Mouse (Mus musculus) embryonic facial prominence, embryonic 11.5 days (tissue): ENCODE results near the gene Lgals3bp. TPM values are rescaled to one million over a fixed set of nuclear protein-coding genes. Genes with fewer than 3 reads are reported as not detected.

Experiments
- ATAC-seq: fragments of 200-750 bp; cut with Nextera tagmentation; replicated peaks from 2 replicates; pipeline ENCODE4 v1.8.0; 2017; ENCODE audit warnings: low read depth; ENCODE audit not compliant: insufficient number of reproducible peaks, low FRiP score, low TSS enrichment
- DNase-seq: peaks from one replicate; pipeline ENCODE4 v3.0.0-alpha.2; 2015; ENCODE audit warnings: low spot score
- H3K27ac ChIP-seq: fragments of 300-500 bp; sonication (generic); replicated peaks from 2 replicates; pipeline ENCODE4 v1.5.1; 2014; ENCODE audit warnings: mild to moderate bottlenecking, low read depth, low read length, control low read depth
- H3K27me3 ChIP-seq: fragments of 300-500 bp; sonication (generic); 2 replicates; pipeline ENCODE4 v1.6.1; 2014; ENCODE audit warnings: mild to moderate bottlenecking, low read length, moderate library complexity, mixed read lengths; ENCODE audit not compliant: control insufficient read depth, insufficient read depth
- H3K36me3 ChIP-seq: fragments of 300-500 bp; sonication (generic); replicated peaks from 2 replicates; pipeline ENCODE4 v1.6.1; 2014; ENCODE audit warnings: low read depth, mild to moderate bottlenecking, low read length, moderate library complexity, mixed read lengths; ENCODE audit not compliant: control insufficient read depth, insufficient read depth
- H3K4me1 ChIP-seq: fragments of 300-500 bp; sonication (generic); 2 replicates; pipeline ENCODE4 v1.6.1; 2014; ENCODE audit warnings: low read length, mixed read lengths; ENCODE audit not compliant: control insufficient read depth, insufficient read depth
- H3K4me2 ChIP-seq: fragments of 300-500 bp; sonication (generic); 2 replicates; pipeline ENCODE4 v1.6.1; 2014; ENCODE audit warnings: low read depth, mild to moderate bottlenecking, control low read depth, low read length, moderate library complexity
- H3K4me3 ChIP-seq: fragments of 300-500 bp; sonication (generic); 2 replicates; pipeline ENCODE4 v1.5.1; 2014; ENCODE audit warnings: low read depth, low read length, control low read depth
- H3K9ac ChIP-seq: fragments of 300-500 bp; sonication (generic); replicated peaks from 2 replicates; pipeline ENCODE4 v1.6.1; 2014; ENCODE audit warnings: mild to moderate bottlenecking, control low read depth, low read length
- H3K9me3 ChIP-seq: fragments of 300-500 bp; sonication (generic); replicated peaks from 2 replicates; pipeline ENCODE4 v1.6.1; 2016; ENCODE audit warnings: mild to moderate bottlenecking, low read length, inconsistent platforms, mixed read lengths; ENCODE audit not compliant: control insufficient read depth
- WGBS: fragments of 180-500 bp; shearing (Covaris S2); extraction: QIAGEN DNeasy Blood & Tissue Kit; methylation state at CpG from one replicate; pipeline ENCODE4 v1.1.7; 2014; 5-methylcytosine and 5-hydroxymethylcytosine counted together
- polyA plus RNA-seq: library from polyadenylated mRNA; unstranded; fragments of >200 nt; fragmentation: Nextera tagmentation; extraction: Ambion mirVana; gene quantifications from 2 replicates; pipeline ENCODE4 v1.2.1, GENCODE M21; 2014

The Lgals3bp gene
- polyA plus RNA-seq, 1 experiment from 2014 or later = 1.0 TPM

GRCm38 (mm10) chr11:118355205-118355604 is 46.7 kb downstream of the Lgals3bp start:
- WGBS = under 1% methylated on average over 13 of the region's 43 CpGs
- peak; percentile 89 for DNase-seq

GRCm38 (mm10) chr11:118354636-118355191 is 47.2 kb downstream of the Lgals3bp start:
- H3K27me3 ChIP-seq = no peaks in the 10 kb centered on the region
- H3K36me3 ChIP-seq = no peaks in the 10 kb centered on the region
- ATAC-seq (peak; percentile 40), DNase-seq (no peak)
- H3K4me1 ChIP-seq = peaks cover 5% of the 10 kb centered on the region
- under 1% methylated on average over 35 of the region's 47 CpGs for WGBS
- H3K27ac ChIP-seq = peak overlapping the region; percentile 89
- H3K4me3 ChIP-seq = peak overlapping the region; percentile 80
- peak overlapping the region; percentile 96 for H3K9ac ChIP-seq
- peak overlapping the region; percentile 84 for H3K4me2 ChIP-seq
- H3K9me3 ChIP-seq = no peaks in the 10 kb centered on the region

More at GRCm38 (mm10) chr11:118355205-118355604, 46.7 kb downstream of the Lgals3bp start:
- Histone ChIP-seq H3K9ac (peak overlapping the region; percentile 96), H3K4me3 (peak overlapping the region; percentile 80), H3K4me2 (peak overlapping the region; percentile 84), H3K4me1 (peaks cover 5% of the 10 kb centered on the region), H3K36me3 (no peaks in the 10 kb centered on the region), H3K9me3 (no peaks in the 10 kb centered on the region), H3K27ac (peak overlapping the region; percentile 89), H3K27me3 (no peaks in the 10 kb centered on the region)
- ATAC-seq = peak; percentile 87

GRCm38 (mm10) chr11:118349494-118349893 is 52.4 kb downstream of the Lgals3bp start:
- DNase-seq = no peak
- 94% methylated on average over 5 of the region's 5 CpGs for WGBS
- Histone ChIP-seq H3K27me3 (no peaks in the 10 kb centered on the region), H3K36me3 (no peaks in the 10 kb centered on the region), H3K4me3 (no peak overlapping the region), H3K9ac (no peak overlapping the region), H3K4me2 (no peak overlapping the region), H3K9me3 (no peaks in the 10 kb centered on the region), H3K4me1 (peaks cover 3% of the 10 kb centered on the region; the same call in 1 of the 2 replicates), H3K27ac (no peak overlapping the region)
- ATAC-seq = no peak

GRCm38 (mm10) chr11:118348877-118349276 is 53.0 kb downstream of the Lgals3bp start:
- WGBS = 43% methylated on average over 5 of the region's 5 CpGs

GRCm38 (mm10) chr11:118348419-118348818 is 53.5 kb downstream of the Lgals3bp start:
- 73% methylated on average over 3 of the region's 3 CpGs for WGBS
- H3K27ac ChIP-seq = no peak overlapping the region
- H3K4me2 ChIP-seq = no peak overlapping the region
- no peak overlapping the region for H3K4me3 ChIP-seq
- H3K9ac ChIP-seq = no peak overlapping the region
- DNase-seq (no peak), ATAC-seq (no peak)
- no peaks in the 10 kb centered on the region for H3K27me3 ChIP-seq
- no peaks in the 10 kb centered on the region for H3K9me3 ChIP-seq
- H3K4me1 ChIP-seq = no peaks in the 10 kb centered on the region; the same call in 1 of the 2 replicates
- H3K36me3 ChIP-seq = no peaks in the 10 kb centered on the region

More at GRCm38 (mm10) chr11:118348877-118349276, 53.0 kb downstream of the Lgals3bp start:
- DNase-seq (no peak), ATAC-seq (no peak; the same call in 1 of the 2 replicates)
- no peaks in the 10 kb centered on the region for H3K9me3 ChIP-seq
- no peak overlapping the region for H3K4me2 ChIP-seq
- H3K4me1 ChIP-seq = peaks cover 2% of the 10 kb centered on the region; the same call in 1 of the 2 replicates
- H3K27me3 ChIP-seq = no peaks in the 10 kb centered on the region
- H3K4me3 ChIP-seq = no peak overlapping the region
- H3K27ac ChIP-seq = no peak overlapping the region
- no peaks in the 10 kb centered on the region for H3K36me3 ChIP-seq
- H3K9ac ChIP-seq = no peak overlapping the region

- no peak overlapping the region for H3K4me2 ChIP-seq
- ATAC-seq (no peak), DNase-seq (no peak)
- no peaks in the 10 kb centered on the region for H3K9me3 ChIP-seq
- H3K4me3 ChIP-seq = no peak overlapping the region
- WGBS = 89% methylated on average over 12 of the region's 12 CpGs
- H3K27me3 ChIP-seq = no peaks in the 10 kb centered on the region
- no peak overlapping the region for H3K9ac ChIP-seq
- no peaks in the 10 kb centered on the region for H3K36me3 ChIP-seq
- H3K4me1 ChIP-seq = no peaks in the 10 kb centered on the region
- no peak overlapping the region for H3K27ac ChIP-seq
These were observed 54.0 kb downstream of the Lgals3bp start for GRCm38 (mm10) chr11:118347911-118348310.

- no peak overlapping the region for H3K4me2 ChIP-seq
- no peak for DNase-seq
- no peaks in the 10 kb centered on the region for H3K27me3 ChIP-seq
- no peak for ATAC-seq
- no peaks in the 10 kb centered on the region for H3K36me3 ChIP-seq
- H3K9me3 ChIP-seq = no peaks in the 10 kb centered on the region
- 96% methylated on average over 2 of the region's 2 CpGs for WGBS
- no peak overlapping the region for H3K27ac ChIP-seq
- H3K4me1 ChIP-seq = no peaks in the 10 kb centered on the region
- no peak overlapping the region for H3K4me3 ChIP-seq
- no peak overlapping the region for H3K9ac ChIP-seq
These were observed 54.5 kb downstream of the Lgals3bp start for GRCm38 (mm10) chr11:118347391-118347790.

- Histone ChIP-seq H3K27me3 (no peaks in the 10 kb centered on the region), H3K4me2 (no peak overlapping the region), H3K4me3 (no peak overlapping the region), H3K36me3 (no peaks in the 10 kb centered on the region), H3K27ac (no peak overlapping the region), H3K9me3 (no peaks in the 10 kb centered on the region), H3K9ac (no peak overlapping the region), H3K4me1 (no peaks in the 10 kb centered on the region)
- WGBS = 87% methylated on average over 8 of the region's 8 CpGs
- ATAC-seq (no peak), DNase-seq (no peak)
These were observed 55.3 kb downstream of the Lgals3bp start for GRCm38 (mm10) chr11:118346395-118347096.
